Mouse (Mus musculus) erythroid progenitor cell, adult 5-6 weeks (primary cell): Measurements from ENCODE around the gene Tnni3k. TPM values are rescaled to one million over a fixed set of nuclear protein-coding genes. Genes with fewer than 3 reads are reported as not detected.

Source experiments
- ATAC-seq: replicated peaks from 2 replicates; pipeline ENCODE4 v1.8.0; 2016; ENCODE audit warnings: moderate number of reproducible peaks, mild to moderate bottlenecking, moderate TSS enrichment, inconsistent platforms; ENCODE audit not compliant: poor library complexity, low FRiP score, severe bottlenecking
- total RNA-seq, 2 experiments: library from RNA; stranded (forward) in 1 of 2; stranded (reverse) in 1 of 2; fragments of 150-400 nt in 1 of 2; fragments of 186-747, 209-891 nt in 1 of 2; gene quantifications; 2 replicates each; pipeline versions ENCODE4 v1.2.3 to v1.2.4; 2015 to 2017; ENCODE audit warnings: low replicate concordance in 2 of 2

Gene Tnni3k
- total RNA-seq, 2 experiments from 2014 or later: not detected

DNA sequence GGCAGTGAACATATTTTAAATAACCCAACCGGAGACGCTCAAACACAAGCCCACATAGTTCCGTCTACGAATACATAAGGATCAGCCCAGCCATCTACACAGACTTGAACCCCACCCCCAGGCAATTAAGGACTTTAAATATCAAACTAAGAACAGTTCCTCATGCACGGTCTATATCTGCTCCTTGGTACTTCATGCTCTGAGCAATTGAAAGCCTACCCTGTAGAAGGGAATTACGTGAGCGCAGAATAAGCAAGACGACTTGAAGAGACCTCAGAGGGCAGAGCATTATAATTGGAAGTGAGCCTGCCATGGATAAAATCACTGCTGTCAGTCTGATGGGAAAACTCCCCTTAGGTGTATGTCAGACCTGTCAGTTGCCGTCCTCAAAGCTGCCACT is 268.9 kb downstream of the Tnni3k start:
- no peak for ATAC-seq

DNA sequence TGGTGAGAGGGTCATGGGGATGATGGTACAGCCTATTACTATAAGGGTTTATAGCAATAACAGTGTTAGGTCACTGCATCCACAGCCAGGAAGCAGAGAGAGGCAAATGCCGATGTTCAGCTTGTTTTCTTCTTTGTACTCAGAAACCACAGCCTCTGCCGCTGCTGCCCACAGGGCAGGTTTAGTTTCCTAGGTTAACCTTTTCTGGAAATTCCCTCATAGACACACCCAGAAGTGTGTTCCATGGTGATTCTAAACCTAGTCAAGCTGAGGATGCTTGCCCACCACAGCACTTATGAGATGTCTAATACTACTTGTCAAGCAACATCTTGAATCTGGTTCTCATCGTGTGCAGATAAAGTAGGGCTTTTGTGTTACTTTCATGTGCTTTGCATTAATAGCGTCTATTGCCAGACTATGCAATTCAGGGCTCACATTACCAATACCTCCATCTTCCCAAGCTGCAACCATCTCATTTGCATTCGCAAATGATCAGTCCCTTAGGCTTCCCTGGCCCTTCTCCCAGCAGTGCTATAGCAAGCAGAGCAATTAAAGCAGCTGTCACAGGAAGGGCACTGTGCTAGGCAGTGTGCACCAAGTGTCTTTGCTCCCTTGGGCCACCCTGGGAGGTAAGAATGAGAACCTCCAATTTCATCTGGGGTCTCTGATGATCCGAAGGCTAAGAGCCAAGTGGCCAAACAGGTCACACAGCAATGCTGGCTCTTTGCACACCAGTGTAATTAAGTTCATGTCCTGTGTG is 276.2 kb downstream of the Tnni3k start:
- ATAC-seq: no peak

DNA sequence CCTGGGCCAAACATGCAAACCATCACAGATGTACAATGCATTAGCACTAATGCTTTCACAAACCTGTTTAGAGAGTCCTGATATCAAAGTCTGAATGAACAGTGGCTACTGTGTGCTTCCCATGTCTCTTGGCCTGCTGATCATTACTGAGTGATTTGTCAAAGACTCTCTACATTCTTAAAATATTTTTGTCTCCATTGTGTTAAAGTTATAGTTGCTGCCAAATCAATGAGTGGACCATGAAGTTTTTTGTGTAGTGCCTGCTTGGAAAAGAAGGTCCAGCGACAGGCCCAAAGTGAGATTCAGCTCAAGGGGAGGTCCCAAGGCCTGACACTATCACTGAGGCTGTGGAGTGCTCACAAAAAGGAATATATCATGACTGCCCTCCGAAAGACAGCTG is 283.6 kb downstream of the Tnni3k start:
- ATAC-seq: no peak

DNA sequence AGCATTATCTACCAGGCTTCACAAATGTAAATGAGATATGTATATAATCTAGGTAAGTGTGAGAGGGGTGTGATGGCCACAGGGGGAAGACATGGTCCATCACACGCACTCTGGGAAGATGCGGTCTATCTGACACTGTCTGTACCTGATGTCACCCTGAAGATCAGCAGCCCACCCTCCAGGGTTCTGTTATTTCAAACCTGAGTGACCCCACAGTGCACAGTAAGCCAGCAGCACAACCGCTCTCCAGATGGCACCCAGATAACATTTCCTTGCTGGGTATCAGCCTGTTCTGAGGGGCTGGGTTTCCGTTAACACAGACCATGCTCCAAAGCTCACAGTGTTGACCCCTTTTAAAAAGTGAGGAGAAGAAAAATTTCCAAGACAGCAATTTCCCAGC is 288.9 kb downstream of the Tnni3k start:
- no peak for ATAC-seq

DNA sequence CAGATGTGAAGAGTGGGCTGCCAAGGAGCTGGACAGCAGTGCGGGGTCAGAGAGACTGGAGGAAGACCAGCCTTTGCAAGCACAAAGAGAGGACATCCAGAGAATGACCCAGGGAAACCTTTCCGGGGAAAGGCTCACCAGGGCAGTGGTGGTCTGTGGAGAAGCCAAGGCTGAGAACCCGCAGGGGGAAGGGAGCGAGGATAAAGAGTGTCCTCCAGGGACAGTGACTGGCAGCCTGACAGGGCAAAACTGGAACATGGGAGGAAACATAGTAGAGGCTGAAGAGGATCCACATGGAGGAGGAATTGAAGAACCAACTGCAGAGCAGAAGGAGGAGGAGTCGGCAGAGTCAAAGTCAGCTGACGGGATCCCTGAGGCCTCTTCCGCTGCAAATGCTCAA is 291.1 kb downstream of the Tnni3k start:
- ATAC-seq: no peak

DNA sequence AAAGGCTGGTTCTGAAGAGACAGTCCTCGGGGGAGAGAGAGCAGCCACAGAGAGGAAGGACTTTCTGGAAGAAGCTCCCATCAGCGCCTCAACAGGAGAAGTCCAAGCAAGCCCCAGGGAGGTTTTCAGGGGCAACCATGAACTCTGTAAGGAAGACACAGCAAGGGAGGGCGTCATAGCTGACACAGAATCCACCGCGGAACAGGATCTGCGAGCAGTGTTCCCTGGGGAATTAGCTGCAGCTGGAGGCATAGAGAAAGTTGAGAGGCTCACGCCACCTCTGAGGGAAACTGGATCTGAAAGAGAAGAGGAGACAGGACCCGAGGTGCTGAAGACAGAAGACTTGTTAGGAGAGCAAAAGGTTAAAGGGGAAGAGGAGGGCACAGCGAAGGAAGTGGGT is 291.8 kb downstream of the Tnni3k start:
- no peak for ATAC-seq

DNA sequence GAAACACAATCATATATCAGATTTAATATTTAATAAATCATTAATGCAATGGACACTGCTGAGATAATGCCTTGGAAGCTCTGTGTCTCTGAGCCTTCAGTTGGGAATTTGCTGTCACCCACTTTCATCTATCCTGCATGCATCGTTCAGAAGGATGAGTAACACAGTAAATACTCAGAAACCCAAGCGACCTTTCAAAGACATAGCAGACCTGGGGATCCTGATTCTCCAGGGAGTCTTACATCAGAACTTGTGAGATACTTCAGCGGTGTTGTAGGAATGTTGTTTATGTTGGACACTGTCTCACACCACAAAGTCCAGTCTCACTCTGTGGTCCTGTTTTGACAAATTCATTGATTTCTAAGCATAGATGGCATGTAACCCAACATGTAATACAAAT is 294.1 kb downstream of the Tnni3k start:
- ATAC-seq: no peak

DNA sequence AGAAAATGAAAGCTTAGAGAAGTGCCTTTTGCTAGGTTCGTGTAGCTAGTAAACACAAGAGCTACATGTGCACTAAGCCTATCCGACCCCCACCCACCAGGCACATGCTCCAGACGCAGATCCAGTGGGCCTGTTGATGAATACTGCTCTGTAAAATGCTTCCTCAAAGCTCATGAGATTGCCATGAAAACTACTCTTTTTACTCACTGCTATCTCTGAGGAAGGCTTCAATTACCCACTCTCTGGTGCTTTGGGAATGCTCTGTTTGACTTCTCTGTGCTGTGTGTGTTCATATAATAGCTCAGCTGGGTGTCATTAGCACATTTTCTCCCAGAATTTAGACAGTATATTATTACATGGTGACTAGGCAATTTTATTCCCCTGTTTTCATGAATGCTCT is 297.1 kb downstream of the Tnni3k start:
- no peak for ATAC-seq

DNA sequence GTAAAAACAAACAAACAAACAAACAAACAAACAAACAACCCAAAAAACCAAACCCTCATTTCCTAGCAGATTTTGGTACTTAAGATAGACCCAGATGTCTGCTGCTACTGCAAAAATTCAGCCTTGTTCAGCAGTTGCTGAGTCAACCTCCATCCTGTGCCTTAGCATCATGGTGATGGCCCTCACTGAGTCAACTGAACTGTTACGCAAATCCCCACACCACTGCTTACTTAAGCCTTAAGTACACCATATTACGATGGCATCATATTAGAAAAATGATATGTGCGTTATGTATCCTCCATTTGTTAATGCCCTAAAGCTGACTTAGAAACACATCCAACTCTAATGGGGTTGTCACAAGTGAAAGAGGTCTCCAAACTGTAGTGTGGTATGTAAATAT is 300.0 kb downstream of the Tnni3k start:
- ATAC-seq: no peak

DNA sequence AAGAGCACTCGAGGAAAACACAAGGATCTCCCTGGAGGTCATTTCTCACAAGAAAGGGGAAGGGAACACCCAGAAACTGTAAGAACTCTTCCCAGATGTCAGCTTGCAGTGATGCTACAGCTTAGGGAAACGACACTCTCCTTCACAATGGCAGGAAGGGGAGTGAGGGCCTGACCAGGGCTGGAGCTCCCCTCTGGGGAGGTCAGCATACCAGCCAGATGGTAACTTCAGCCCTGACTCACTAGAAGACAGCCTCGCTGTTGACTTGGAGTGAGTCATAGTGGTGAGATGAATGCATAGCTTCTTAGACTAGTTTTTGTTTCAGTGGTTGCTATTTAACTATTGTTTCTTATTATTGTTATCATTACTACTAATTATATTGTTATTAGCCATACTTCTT is 300.7 kb downstream of the Tnni3k start:
- ATAC-seq: no peak

DNA sequence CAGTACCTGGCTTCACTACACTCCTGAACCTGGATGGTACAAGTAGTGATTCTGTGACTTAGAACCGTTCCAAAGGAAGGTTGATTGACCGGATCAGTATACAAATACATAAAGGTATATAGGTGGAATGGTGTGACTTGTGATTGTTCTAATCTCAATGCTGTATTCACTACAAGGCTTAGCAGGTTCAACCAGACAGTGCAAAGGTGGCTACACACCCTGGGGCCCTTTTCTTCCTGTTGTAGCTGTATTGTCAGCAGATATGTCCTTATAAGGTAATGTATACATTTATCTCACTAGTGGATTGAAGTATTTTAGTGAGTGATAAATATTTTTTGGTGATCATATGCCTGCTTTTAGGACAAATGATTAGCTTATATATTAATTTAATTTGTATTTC is 310.9 kb downstream of the Tnni3k start:
- no peak for ATAC-seq

DNA sequence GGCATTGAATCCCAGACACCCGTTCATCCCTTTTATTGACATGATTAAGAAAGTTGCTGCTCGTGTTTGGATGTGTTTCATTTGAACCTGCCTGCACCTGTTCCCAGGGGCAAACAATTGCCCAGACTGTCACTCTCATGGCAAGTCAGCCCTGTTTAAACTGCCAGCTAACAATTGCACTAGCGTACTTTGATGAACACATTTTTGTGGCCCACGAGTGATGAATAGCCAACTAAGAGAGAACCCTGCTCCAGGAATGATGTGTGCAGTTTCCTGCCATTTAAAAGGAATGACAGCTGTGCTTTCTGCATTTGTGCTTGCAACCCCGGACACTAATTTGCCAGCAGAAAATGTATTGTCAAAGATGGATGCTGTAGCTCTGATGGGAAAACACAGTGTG is 312.3 kb downstream of the Tnni3k start:
- ATAC-seq: no peak

DNA sequence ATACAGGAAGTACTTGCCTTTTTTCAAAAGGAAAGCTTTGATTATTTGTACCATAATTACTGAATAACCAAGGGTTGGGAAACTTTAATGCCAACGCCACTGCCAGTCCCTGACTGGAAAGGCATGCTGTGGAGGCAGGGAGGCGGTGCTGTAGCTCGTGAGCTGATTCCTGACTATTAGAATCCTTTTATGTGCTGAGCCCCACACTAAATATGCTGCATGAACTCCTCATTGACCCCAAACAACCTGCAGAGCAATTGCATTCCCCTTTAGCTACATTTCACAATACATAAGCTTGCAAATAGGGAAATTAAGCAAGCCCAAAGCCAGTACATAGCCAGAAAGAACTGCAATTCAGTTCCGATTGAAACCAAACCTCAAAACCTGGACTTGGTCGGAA is 313.7 kb downstream of the Tnni3k start:
- no peak for ATAC-seq

Other genes with a start within 250 kb of the Tnni3k start
- gene Fpgt, start 38.0 kb upstream of the Tnni3k start, total RNA-seq (2015; ENCODE audit: low replicate concordance): 0.42 and 5.4 TPM in 2 replicates
- gene Fpgt, start 38.0 kb upstream of the Tnni3k start, total RNA-seq (2017; ENCODE audit: low replicate concordance): 0.53 and 5.1 TPM in 2 replicates
- gene Lrriq3, start 38.0 kb upstream of the Tnni3k start, total RNA-seq (2015; ENCODE audit: low replicate concordance): not detected in 2 replicates
- not detected in 2 replicates for gene Lrriq3, start 38.0 kb upstream of the Tnni3k start, total RNA-seq (2017; ENCODE audit: low replicate concordance)